ENCODE assay signal across 7 mouse cellular contexts in the genomic region with DNA sequence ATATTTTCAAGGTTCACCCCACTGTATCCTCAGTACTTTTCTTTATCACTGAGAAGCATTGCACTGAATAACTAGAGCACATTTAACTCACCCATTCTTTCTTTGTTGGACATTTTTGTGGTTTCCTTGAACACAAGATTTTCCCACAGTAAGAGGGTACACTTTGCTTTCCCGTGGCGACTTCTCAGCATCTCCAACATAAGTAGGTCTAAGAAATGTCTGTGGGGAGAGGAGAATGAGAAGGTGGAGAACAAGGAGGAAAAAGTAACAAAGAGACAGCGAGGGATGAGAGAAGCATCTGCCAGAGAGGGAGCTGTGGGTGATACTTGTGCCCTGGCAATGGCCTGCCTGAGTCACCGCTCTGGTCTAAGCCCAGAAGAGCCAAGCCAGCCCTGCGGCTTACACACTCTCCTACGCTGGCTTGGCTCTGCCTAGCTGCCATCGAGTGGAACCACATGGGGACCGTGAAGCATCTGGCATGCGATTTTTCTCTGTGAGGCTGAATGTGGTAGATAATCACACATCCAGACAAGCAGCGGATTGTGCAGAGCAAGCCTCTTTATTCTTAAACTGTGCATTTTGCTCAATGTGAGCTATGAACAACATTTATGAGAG.
DNase-seq lines count a peak whose midpoint lies in the region; TF ChIP-seq lines count a peak whose summit lies in the region.

No protein-coding gene starts in this region.

- TF ChIP-seq CTCF in embryonic fibroblast, embryonic 13.5 days (IDR thresholded peaks at IDR 0.05; ENCODE audit: borderline replicate concordance, insufficient read depth, low read length) = no peak

- TF ChIP-seq POLR2A in embryonic fibroblast, embryonic 13.5 days (IDR thresholded peaks at IDR 0.05; ENCODE audit: low read depth, low read length) = no peak

- no peaks in the 10 kb centered on the region; the same call in none of the 2 replicates for H3K4me1 ChIP-seq in embryonic fibroblast, embryonic 13.5 days (ENCODE audit: control insufficient read depth, insufficient read depth, low read length)

- peak; percentile 44 for DNase-seq in ovary, postnatal 36 days (ENCODE audit: low spot score)
- DNase-seq in ovary, postnatal 14 days (ENCODE audit: low spot score) = no peak
- peak; percentile 44 to 46 for DNase-seq in layer of hippocampus, postnatal 10 days (ENCODE audit: low spot score in 2 of 2)
- peak; percentile 62 to 88 for DNase-seq in lung, postnatal 4 days
- DNase-seq in thymus, adult 18-20 months = no peak
- DNase-seq in c-Kit-positive CD71-positive TER-119-positive erythroid progenitor cells, embryonic 14.5 days (ENCODE audit: low spot score) = no peak

- H3K27ac ChIP-seq in embryonic fibroblast, embryonic 13.5 days (ENCODE audit: insufficient read depth, low read length) = peak overlapping the region; percentile 53; the same call in 1 of the 2 replicates

- H3K4me3 ChIP-seq in embryonic fibroblast, embryonic 13.5 days (ENCODE audit: insufficient read depth, low read length) = no peak overlapping the region

Comparison
In these comparisons a context has a peak if more than half of its experiments do, and no peak if none do; other contexts are left out.
1. DNase-seq: peak in ovary, postnatal 36 days (single experiment), layer of hippocampus, postnatal 10 days (2 of 2) and lung, postnatal 4 days (2 of 2); none in ovary, postnatal 14 days (single experiment), thymus, adult 18-20 months (0 of 2) and c-Kit-positive CD71-positive TER-119-positive erythroid progenitor cells, embryonic 14.5 days (single experiment).